Mouse (Mus musculus): ENCODE measurements around the gene Stoml1. TPM values are rescaled to one million over a fixed set of nuclear protein-coding genes. Genes with fewer than 3 reads are reported as not detected.
A peak's percentile ranks its signal among the peaks of the same experiment; 100 is the strongest.

The Stoml1 gene
- polyA plus RNA-seq (2017; shearing (Covaris generic)) = 10 to 100 TPM; 26.0 to 83.0 TPM

DNA sequence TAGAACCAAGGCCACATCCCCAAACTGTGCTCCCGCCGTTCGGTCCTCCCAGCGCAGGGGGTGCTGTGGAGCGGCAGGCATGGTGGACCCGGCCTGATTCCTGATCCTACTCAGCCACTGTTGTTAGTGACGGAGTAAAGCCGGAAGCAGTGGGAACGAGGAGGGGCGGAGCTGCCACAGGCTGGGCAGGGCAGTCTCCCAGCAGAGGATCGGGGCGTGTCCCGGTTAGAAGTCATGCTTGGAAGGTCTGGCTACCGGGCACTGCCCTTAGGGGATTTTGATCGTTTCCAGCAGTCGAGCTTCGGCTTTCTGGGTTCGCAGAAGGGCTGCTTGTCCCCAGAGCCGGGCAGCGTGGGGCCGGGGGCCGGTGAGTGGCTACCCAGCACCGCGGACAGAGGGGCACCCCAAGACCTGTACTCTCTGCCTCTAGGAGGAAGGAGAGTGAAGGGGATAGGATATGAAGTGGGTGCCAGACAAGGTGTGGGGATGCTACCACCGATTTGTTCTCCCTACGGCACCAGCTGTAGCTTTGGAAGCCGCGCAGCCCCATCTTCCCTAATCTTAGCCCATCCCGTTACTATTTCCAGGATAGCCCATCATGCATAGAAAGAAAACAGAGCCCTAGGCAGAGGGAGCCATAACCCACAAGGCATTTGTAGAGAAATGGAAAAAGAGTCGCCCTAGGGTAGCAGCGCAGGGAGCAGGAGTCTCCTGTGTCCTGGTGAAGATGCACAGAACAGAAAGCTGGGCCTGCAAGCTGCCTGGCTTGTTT, at the start of gene Stoml1:
TSS of gene Stoml1 (plus strand) at position 132 of the 772 bp plus-strand sequence.
- ATAC-seq = peak; percentile 94

DNA sequence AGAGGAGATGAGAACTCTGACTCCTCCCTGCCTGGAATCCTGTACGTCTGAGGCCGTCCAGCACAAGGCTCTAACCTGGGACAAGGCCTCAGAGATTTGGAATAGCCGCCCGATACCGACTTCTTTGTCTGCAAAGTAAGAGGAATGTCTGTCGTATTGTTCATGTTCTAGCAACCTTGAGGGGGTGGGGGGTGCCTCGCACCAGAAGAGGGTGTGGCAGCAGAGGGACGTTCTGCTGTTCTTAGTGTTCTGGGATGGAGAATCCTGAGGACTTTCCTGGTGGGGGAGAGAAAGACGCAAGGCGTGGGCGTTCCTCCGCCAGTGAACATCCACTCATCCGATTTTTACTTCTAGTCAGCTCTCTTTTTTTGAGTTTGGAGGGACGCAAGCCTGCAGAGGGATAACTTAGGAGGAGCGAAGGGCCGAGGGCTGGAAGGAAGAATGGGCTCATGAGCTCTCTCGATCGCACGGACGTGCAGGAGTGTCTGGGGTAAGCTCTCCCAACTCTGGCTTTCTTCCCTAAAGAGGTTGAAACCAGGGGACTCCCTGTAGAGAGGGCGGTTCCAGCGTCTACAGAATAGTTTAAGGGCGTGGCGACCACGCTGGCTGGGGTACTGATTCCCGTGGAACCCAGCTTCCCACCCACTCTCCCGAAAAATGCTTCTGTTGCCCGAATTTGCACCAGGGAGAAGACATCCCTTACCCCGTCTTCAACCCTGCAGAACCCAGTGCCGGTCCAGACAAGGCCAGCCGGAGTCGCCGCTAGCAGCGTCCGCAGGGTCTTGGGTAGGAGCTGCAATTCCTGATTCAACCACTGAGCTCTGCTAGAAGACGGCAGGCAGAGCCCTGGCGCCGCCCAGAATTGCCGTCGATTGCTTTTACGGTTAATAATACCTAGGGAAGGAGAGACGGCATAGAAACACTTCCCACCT, 49.2 kb upstream of the Stoml1 start, which contains the start of the genes Islr and Islr2:
TSS of gene Islr (minus strand) at position 791 of the 932 bp plus-strand sequence.
TSS of gene Islr2 (minus strand) at position 804 of the 932 bp plus-strand sequence.
- ATAC-seq = peak; percentile 86

- peak; percentile 60 for ATAC-seq
Measured at GRCm38 (mm10) chr9:58204448-58205000, 48.4 kb upstream of the Stoml1 start.

- no peak for ATAC-seq
Measured at GRCm38 (mm10) chr9:58206013-58206412, 47.0 kb upstream of the Stoml1 start.

GRCm38 (mm10) chr9:58209462-58210303, 43.3 kb upstream of the Stoml1 start:
- ATAC-seq = no peak

DNA sequence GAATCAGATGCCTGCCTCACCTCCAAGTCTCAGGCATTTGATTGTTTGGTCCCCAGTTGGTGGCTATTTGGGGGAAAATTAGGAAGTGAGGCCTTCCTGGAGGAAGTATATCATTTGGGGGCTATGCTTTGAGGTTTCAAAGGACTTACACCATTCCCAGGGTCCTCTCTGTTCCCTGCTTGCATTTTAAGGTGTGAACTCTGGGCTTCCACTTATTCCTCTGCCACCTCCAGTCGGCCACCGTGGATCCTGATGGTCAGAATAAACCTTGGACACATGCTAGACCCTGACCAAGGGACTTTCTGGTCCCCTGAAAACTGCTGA, 42.7 kb upstream of the Stoml1 start:
- ATAC-seq = no peak

DNA sequence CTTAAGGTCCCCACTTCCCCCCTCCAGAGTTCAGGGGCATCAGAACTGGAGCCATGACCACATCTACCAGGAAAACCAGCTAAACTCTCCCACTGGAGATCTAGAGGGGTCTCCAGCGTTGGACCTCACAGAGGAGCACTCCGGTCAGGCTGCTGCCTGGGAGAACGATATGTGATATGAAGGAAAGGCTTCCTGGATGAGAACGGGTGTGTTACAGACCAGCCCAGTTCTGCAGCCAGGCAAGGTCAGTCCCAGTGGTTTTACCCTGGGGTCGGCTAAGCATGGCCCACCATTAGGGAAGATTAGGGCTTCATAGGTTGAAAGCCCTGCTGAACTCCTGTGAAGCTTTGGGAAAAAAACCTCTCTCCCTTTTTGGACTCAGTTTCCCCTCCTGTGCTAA, 39.6 kb upstream of the Stoml1 start:
- no peak for ATAC-seq

GRCm38 (mm10) chr9:58213865-58214264, 39.1 kb upstream of the Stoml1 start:
- ATAC-seq = no peak

GRCm38 (mm10) chr9:58214519-58215180, 38.3 kb upstream of the Stoml1 start:
- ATAC-seq = no peak

DNA sequence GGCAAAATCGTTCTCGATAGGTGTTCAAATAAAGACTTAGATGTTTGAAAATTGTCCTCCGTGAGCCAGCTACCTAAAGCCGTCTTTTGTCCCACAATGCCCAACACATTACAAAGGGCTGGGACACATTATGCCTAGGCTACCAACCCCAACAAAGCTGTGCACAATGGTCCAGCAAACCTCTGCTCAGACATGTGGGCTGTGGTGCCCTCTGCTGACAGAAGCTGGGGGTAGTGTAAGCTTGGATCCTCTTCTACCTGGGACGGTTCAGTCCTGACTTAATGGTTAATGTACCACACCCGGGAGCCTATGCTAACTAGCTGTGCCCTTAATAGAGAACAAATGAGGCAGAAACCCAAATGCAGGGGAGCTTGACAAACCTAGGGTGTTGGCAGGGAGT, 36.6 kb upstream of the Stoml1 start:
- no peak for ATAC-seq

DNA sequence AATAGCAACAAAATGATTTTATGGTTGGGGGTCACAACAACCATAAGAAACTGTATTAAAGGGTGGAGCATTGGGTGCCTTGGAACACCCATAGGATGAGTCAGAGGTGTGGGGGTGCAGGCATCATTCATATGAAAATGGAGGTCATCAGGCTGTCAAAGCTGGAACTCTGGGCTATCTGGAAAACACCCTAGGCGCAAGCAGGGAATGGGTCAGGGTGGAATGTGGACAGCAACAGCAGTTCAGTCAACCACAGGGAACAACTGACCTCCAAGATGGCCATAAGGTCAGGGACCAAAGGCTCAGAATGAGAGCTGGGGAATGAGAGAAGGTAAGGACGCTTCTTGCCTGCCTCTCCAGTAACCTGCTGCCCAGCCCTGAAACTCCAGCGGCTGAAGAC, 34.4 kb upstream of the Stoml1 start:
- ATAC-seq = no peak

DNA sequence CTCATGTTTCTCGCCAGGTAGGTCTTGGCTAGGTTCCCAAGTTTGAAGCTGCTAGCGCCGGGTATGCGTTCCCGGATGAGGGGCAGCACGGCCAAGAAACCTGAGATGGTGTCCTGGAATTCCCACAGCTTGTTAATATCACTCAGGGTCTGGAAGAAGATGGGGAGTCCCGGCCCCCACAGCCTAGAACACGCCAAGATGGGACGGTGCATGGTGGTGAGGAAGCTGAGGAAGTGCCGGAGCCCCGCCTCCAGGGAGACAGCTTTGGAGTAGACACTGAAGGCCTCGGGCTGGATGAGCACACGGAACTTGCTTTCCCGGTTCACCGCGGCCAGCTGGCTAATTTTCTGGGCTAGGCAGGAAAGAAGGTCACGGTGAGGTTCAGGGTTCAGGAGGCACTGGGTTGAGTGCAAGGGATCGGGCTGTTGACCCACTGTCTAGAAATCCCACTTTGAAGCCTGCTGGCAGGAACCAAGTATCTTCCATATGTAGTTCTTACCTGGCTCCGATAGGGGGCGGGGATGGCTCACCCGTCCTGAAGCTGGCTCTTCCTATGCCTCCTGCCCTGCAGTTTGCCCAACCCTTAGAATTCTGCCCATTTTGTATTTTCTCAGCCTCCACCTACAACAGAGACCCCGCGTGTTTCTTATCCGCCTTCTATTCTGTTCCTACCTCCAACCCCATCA, 32.6 kb upstream of the Stoml1 start:
- ATAC-seq = no peak

DNA sequence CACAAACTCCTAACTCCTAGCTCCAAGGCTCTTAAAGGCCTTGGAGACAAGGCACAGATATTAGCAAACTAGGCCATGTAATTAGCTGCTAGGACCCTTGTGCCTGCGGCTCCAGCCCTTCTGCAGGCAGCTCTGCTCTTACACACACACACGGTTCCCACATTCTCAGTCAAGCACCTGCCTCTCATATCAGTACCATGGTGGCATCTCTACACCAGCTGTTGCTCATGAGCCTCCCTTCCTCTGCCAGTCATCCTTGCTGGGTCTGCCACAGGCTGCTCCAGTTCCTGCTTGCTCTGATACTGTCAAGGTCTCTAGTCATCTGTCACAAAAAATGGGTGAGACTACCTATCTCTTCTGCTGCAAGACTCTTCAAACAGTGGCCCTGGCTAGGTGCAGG, 28.6 kb upstream of the Stoml1 start:
- ATAC-seq = no peak

DNA sequence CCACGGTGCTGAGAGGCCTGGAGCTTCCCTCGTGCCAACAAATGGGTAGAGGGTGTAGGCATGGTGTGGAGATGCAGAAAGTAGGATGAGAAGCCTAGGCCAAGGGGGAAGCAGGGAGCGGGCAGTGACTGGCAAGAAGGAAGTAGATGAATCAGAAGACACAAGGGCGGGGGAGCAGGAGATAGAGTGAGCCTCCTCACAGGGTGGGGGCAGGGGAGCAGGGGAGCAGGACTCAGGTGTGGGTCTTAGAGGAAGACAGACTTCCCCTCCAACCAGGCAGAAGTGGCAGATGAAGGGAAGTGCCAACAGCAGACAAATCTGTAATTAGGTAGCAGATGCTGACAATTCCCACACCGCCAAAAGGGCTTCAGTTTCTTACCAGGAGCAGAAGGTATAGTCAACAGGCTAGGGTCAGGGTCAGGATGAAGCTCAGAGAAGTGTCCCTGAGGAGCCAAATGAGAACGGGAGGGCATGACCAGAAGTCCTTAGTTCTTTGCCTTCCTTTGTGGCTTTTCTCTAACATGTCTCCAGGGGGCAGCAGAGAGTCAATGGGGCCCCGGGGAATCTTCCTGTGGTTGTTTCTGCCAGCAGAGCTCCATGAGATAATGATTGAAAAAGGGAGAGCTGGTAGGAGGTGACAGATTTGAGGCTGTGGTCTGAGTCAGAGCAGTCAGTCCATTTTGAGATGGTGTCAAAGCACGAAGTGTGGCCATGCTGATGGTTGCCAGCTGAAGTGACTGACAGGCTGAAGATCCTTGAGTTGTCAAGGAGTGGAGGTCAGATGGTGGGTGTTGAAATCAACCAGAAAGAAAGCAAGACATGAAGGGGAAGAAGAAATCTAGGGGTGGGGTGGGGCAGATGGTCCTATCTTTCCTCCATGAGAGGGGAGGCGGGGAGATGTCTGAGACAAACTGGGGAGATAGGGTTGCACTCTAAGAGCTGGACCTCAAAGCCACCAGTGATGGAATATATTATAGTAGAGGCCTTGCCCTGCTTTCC, 26.8 kb upstream of the Stoml1 start:
- ATAC-seq = peak; percentile 58

GRCm38 (mm10) chr9:58228777-58229466, 24.0 kb upstream of the Stoml1 start:
- ATAC-seq = no peak

DNA sequence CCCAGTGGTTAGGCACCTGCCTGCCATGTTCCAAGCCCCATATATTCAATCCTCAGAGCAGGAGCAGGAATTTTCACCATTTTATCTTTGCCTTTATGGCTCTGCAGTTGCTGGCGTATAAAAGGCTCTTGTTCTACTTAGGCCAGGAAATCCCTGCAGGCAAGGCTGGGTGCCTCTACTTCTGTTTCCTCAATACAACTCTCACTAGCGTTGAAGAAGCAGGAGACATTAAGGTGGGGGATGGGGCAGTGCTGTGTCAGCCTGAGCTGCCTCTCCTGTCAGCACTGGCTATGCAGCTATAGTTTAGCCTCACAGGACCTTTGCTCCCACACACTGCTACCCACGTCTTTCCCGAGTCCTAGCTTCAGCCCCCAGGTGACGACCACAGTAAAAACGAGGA, 21.2 kb upstream of the Stoml1 start:
- no peak for ATAC-seq

DNA sequence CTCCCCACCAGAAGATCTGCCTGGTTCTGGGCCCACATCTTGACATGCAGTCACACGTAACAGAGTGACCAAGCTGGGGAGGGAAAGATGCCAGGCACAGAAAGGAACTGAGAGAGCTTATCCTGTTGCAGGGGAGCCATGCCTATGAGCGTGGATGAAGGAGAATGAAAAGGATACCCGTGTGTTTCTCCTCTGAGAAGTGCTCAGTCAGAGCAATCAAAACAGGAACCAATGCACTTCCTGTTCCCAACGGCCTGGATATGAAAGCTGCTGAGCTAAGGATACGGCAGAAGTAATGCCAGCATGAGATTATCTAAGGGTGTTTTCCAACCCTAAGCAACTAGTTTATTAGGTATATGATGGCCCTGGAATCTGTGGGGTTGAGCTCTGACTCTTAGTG, 20.6 kb upstream of the Stoml1 start:
- ATAC-seq = no peak

GRCm38 (mm10) chr9:58234502-58235015, 18.4 kb upstream of the Stoml1 start:
- no peak for ATAC-seq

All from CD4-positive, CD25-positive, alpha-beta regulatory T cell, adult 4 months (primary cell).